Mouse (Mus musculus): ENCODE data around the gene Sptssb. TPM values are rescaled to one million over a fixed set of nuclear protein-coding genes. Genes with fewer than 3 reads are reported as not detected.

Sptssb gene
- polyA plus RNA-seq (2012; fragmentation: generic; extraction: Trizol): not detected

DNA sequence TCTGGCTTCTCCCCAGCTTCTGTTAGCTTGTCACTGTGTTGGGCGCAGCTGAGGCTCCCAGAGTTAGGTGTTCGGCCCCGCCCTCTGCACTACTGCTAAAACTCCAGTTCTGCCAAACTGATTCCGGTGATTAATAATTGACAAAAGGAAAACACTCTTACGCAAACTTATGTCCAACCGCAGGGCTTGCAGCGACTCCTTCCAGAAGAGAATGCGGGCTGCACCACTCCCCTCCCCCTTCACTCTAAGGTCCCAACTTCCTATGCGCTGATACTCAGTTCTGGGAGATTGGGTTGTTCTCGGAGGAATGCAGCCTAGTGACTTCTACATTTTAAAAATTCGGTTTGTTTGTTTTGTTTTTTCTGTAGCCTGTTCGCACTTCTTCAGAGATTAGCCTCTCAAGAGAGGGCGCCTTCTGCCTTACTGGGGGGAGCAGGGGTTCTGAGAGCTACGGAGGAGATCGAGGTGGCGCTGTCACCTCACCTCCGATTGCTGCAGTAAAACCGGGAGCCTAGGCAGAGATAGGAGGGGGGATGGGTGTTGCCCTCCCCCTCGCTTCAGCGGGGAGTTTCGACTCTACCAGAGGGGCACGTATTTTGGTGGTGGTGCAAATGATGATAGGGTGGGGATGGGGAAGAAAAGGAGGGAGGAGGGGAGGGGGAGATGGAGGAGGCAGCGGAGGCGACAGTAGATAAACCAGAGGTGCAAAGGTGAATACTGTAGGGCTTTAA, at the start of gene Sptssb:
Gene Sptssb (minus strand): TSS at position 83 of the 731 bp plus-strand sequence.

Other genes starting within 250 kb of the Sptssb start
- gene Nmd3, start 138.0 kb downstream of the Sptssb start, polyA plus RNA-seq (2012; fragmentation: generic; extraction: Trizol): 10 to 100 TPM in 1 of 2 experiments, 1 to 10 TPM in 1; 2.4 to 15.6 TPM
- gene Otol1, start 147.7 kb upstream of the Sptssb start, polyA plus RNA-seq (2012; fragmentation: generic; extraction: Trizol): not detected